ENCODE assay signal across 11 mouse cellular contexts in genomic region chr17:48427852-48428530, GRCm38 (mm10). TPM values are rescaled to one million over a fixed set of nuclear protein-coding genes. Genes with fewer than 3 reads are reported as not detected.
A peak's percentile ranks its signal among the peaks of the same experiment; 100 is the strongest.
DNase-seq lines count a peak whose midpoint lies in the region; ATAC-seq and TF ChIP-seq lines count a peak whose summit lies in the region.
"Had no signal": no experiment of that assay in that cellular context is flagged by ENCODE, and none has a peak within 500 bp of the region (broad histone marks: within the 10 kb centered on the region; RNA-seq: fewer than 3 reads in every experiment).

No protein-coding gene starts in this region.

- DNase-seq in kidney, adult 11 months = no peak
- DNase-seq in MEL (ENCODE audit: low read depth, low spot score) = no peak
- no peak for DNase-seq in left cerebral cortex, postnatal 14 days (ENCODE audit: low spot score in 2 of 2)
- DNase-seq in cerebellum, adult 11 months = no peak
- DNase-seq: gastrocnemius, postnatal 25 days had no signal

- ATAC-seq in kidney, embryonic 15.5 days (replicated peaks; ENCODE audit: low FRiP score) = peak; percentile 57
- 0 out of 2 replicates have a peak, but pooled peaks have one; percentile 9 for ATAC-seq in intestine, postnatal 0 days
- no peak for ATAC-seq in stomach, embryonic 16.5 days (ENCODE audit: insufficient read depth, low FRiP score)
- ATAC-seq in midbrain, embryonic 13.5 days = no peak

- no peak overlapping the region for H3K4me2 ChIP-seq in kidney, embryonic 15.5 days
- H3K4me2 ChIP-seq in intestine, postnatal 0 days (replicated peaks; ENCODE audit: low read depth) = no peak overlapping the region
- no peak overlapping the region for H3K4me2 ChIP-seq in stomach, embryonic 16.5 days (ENCODE audit: low read depth, low read length)
- no peak overlapping the region for H3K4me2 ChIP-seq in midbrain, embryonic 13.5 days (replicated peaks)

- intact Hi-C loops in left cerebral cortex, postnatal 14 days (cut with DNase I) = no loop called here

- TF ChIP-seq EP300 in MEL (IDR thresholded peaks at IDR 0.05; ENCODE audit: low read depth in 1 of 2, low read length in 2 of 2) = no peak

- H3K27me3 ChIP-seq in kidney, embryonic 15.5 days = no peaks in the 10 kb centered on the region
- H3K27me3 ChIP-seq in MEL (ENCODE audit: control insufficient read depth in 1 of 2, insufficient read depth in 2 of 2, low read length in 2 of 2) = no peaks in the 10 kb centered on the region
- H3K27me3 ChIP-seq in intestine, postnatal 0 days (replicated peaks; ENCODE audit: control insufficient read depth, insufficient read depth, low read length) = no peaks in the 10 kb centered on the region
- H3K27me3 ChIP-seq in stomach, embryonic 16.5 days (ENCODE audit: control insufficient read depth, insufficient read depth, low read length) = no peaks in the 10 kb centered on the region
- no peaks in the 10 kb centered on the region for H3K27me3 ChIP-seq in midbrain, embryonic 13.5 days

- no peak for TF ChIP-seq RAD21 in MEL (IDR thresholded peaks at IDR 0.05; ENCODE audit: low read depth, low read length)

- peaks cover 55% of the 10 kb centered on the region for H3K4me1 ChIP-seq in kidney, embryonic 15.5 days
- H3K4me1 ChIP-seq in MEL (ENCODE audit: control insufficient read depth in 1 of 2, insufficient read depth in 2 of 2, low read length in 2 of 2) = peaks cover 10 to 22% of the 10 kb centered on the region in 2 experiments
- H3K4me1 ChIP-seq in intestine, postnatal 0 days (replicated peaks; ENCODE audit: control insufficient read depth, insufficient read depth, low read length) = peaks cover 18% of the 10 kb centered on the region
- H3K4me1 ChIP-seq in stomach, embryonic 16.5 days (ENCODE audit: control insufficient read depth, insufficient read depth, low read length) = peaks cover 63% of the 10 kb centered on the region
- 0 out of 2 replicates have a peak, but pooled peaks cover 5% of the 10 kb centered on the region for H3K4me1 ChIP-seq in midbrain, embryonic 13.5 days (replicated peaks)

- H3K36me3 ChIP-seq in kidney, embryonic 15.5 days = no peaks in the 10 kb centered on the region
- peaks cover 0 to 10% of the 10 kb centered on the region in 2 experiments; a peak in 2 of 4 replicates for H3K36me3 ChIP-seq in MEL (ENCODE audit: control insufficient read depth in 1 of 2, insufficient read depth in 2 of 2, low read length in 2 of 2)
- no peaks in the 10 kb centered on the region for H3K36me3 ChIP-seq in intestine, postnatal 0 days (ENCODE audit: control insufficient read depth, insufficient read depth)
- no peaks in the 10 kb centered on the region for H3K36me3 ChIP-seq in stomach, embryonic 16.5 days (ENCODE audit: control insufficient read depth, insufficient read depth, low read length)
- no peaks in the 10 kb centered on the region for H3K36me3 ChIP-seq in midbrain, embryonic 13.5 days

- no peak overlapping the region for H3K9ac ChIP-seq in kidney, embryonic 15.5 days
- no peak overlapping the region for H3K9ac ChIP-seq in MEL (ENCODE audit: control insufficient read depth, low read depth, low read length, poor library complexity, severe bottlenecking)
- H3K9ac ChIP-seq in intestine, postnatal 0 days (ENCODE audit: low read depth, low read length) = no peak overlapping the region
- H3K9ac ChIP-seq in stomach, embryonic 16.5 days (ENCODE audit: low read length) = peak overlapping the region; percentile 5; the same call in 1 of the 2 replicates
- H3K9ac ChIP-seq in midbrain, embryonic 13.5 days (replicated peaks) = no peak overlapping the region

- peak overlapping the region; percentile 86 for H3K27ac ChIP-seq in kidney, embryonic 15.5 days
- no peak overlapping the region for H3K27ac ChIP-seq in MEL (ENCODE audit: control insufficient read depth, low read depth, low read length)
- H3K27ac ChIP-seq in intestine, postnatal 0 days (ENCODE audit: low read depth, low read length) = peak overlapping the region; percentile 51
- peak overlapping the region; percentile 36 for H3K27ac ChIP-seq in stomach, embryonic 16.5 days (ENCODE audit: low read length)
- no peak overlapping the region for H3K27ac ChIP-seq in midbrain, embryonic 13.5 days
- H3K27ac ChIP-seq: left cerebral cortex, adult 2 months had no signal

- no peaks in the 10 kb centered on the region for H3K79me2 ChIP-seq in MEL (ENCODE audit: control insufficient read depth, insufficient read depth, low read length, poor library complexity)

- WGBS in kidney, embryonic 15.5 days = 41% methylated on average over 11 of the region's 11 CpGs
- 51% methylated on average over 11 of the region's 11 CpGs for WGBS in intestine, postnatal 0 days
- WGBS in stomach, embryonic 16.5 days = 65% methylated on average over 11 of the region's 11 CpGs
- 75% methylated on average over 11 of the region's 11 CpGs for WGBS in midbrain, embryonic 13.5 days

- no peak for TF ChIP-seq CTCF in MEL (IDR thresholded peaks at IDR 0.05 in 2 of 3, conservative IDR thresholded peaks at IDR 0.05 in 1 of 3; ENCODE audit: control insufficient read depth in 1 of 3, insufficient read depth in 1 of 3, low read depth in 2 of 3, low read length in 3 of 3, poor library complexity in 1 of 3, severe bottlenecking in 1 of 3)
- TF ChIP-seq CTCF in intestine, postnatal 0 days (IDR thresholded peaks at IDR 0.05; ENCODE audit: low read depth) = no peak

- H3K9me3 ChIP-seq in kidney, embryonic 15.5 days (replicated peaks) = no peaks in the 10 kb centered on the region
- no peaks in the 10 kb centered on the region for H3K9me3 ChIP-seq in MEL (replicated peaks; ENCODE audit: insufficient read depth, low read length)
- no peaks in the 10 kb centered on the region for H3K9me3 ChIP-seq in intestine, postnatal 0 days (ENCODE audit: control insufficient read depth)
- no peaks in the 10 kb centered on the region for H3K9me3 ChIP-seq in stomach, embryonic 16.5 days (replicated peaks; ENCODE audit: control insufficient read depth, low read length)
- no peaks in the 10 kb centered on the region for H3K9me3 ChIP-seq in midbrain, embryonic 13.5 days

- no peak overlapping the region for H3K4me3 ChIP-seq in kidney, embryonic 15.5 days (replicated peaks)
- H3K4me3 ChIP-seq in MEL (ENCODE audit: control insufficient read depth in 1 of 2, insufficient read depth in 1 of 2, low read depth in 2 of 2, low read length in 2 of 2) = no peak overlapping the region
- H3K4me3 ChIP-seq in intestine, postnatal 0 days (ENCODE audit: low read depth, low read length) = no peak overlapping the region
- H3K4me3 ChIP-seq in stomach, embryonic 16.5 days (replicated peaks; ENCODE audit: low read length) = no peak overlapping the region
- H3K4me3 ChIP-seq in midbrain, embryonic 13.5 days (replicated peaks) = no peak overlapping the region
- H3K4me3 ChIP-seq: left cerebral cortex, adult 2 months had no signal

- TF ChIP-seq POLR2A in MEL (IDR thresholded peaks at IDR 0.05; ENCODE audit: control insufficient read depth in 1 of 2, insufficient read depth in 1 of 2, low read depth in 1 of 2, low read length in 2 of 2, poor library complexity in 1 of 2) = no peak

RNA-seq across cellular contexts. Expression of gene Apobec2, which starts 4.7 kb away (rescaled TPM):
- 4.2 and 6.9 TPM in 2 replicates for polyA plus RNA-seq in kidney, embryonic 15.5 days (2015; fragmentation: Nextera tagmentation; extraction: Ambion mirVana)
- total RNA-seq in MEL (2012; rRNA removed) = 0.19 and 0.23 TPM in 2 replicates
- polyA plus RNA-seq in MEL (2012; ENCODE audit: insufficient read depth in 1 of 2, insufficient read length in 2 of 2, low read depth in 1 of 2, low replicate concordance in 2 of 2, missing spikeins in 1 of 2) = under 1 TPM in 1 of 2 experiments, not detected in 1; 0.42 TPM
- 2.6 TPM in 2 replicates for polyA plus RNA-seq in intestine, postnatal 0 days (2015; fragmentation: Nextera tagmentation; extraction: Ambion mirVana)
- polyA plus RNA-seq in stomach, embryonic 16.5 days (2015; fragmentation: Nextera tagmentation; extraction: Ambion mirVana) = 5.6 and 31.0 TPM in 2 replicates
- under 1 TPM in 1 of 2 experiments, not detected in 1; 0.32 TPM for total RNA-seq in left cerebral cortex, postnatal 14 days (2021)
- 0.46 and 0.58 TPM in 2 replicates for polyA plus RNA-seq in midbrain, embryonic 13.5 days (2015; fragmentation: Nextera tagmentation; extraction: Ambion mirVana)
- total RNA-seq: left cerebral cortex, adult 2 months; monocyte, adult 5-6 weeks had no signal

RNA-seq across cellular contexts. Expression of gene Oard1, which starts 18.2 kb away (rescaled TPM):
- 72.4 and 74.9 TPM in 2 replicates for polyA plus RNA-seq in kidney, embryonic 15.5 days (2015; fragmentation: Nextera tagmentation; extraction: Ambion mirVana)
- 21.2 and 21.5 TPM in 2 replicates for total RNA-seq in MEL (2012; rRNA removed)
- polyA plus RNA-seq in MEL (2012; ENCODE audit: insufficient read depth in 1 of 2, insufficient read length in 2 of 2, low read depth in 1 of 2, low replicate concordance in 2 of 2, missing spikeins in 1 of 2) = 10 to 100 TPM in 1 of 2 experiments, not detected in 1; 24.4 TPM
- 52.1 and 53.9 TPM in 2 replicates for polyA plus RNA-seq in intestine, postnatal 0 days (2015; fragmentation: Nextera tagmentation; extraction: Ambion mirVana)
- 54.4 and 54.5 TPM in 2 replicates for polyA plus RNA-seq in stomach, embryonic 16.5 days (2015; fragmentation: Nextera tagmentation; extraction: Ambion mirVana)
- total RNA-seq in left cerebral cortex, postnatal 14 days (2021) = 1 to 10 TPM; 9.4 to 9.7 TPM
- polyA plus RNA-seq in midbrain, embryonic 13.5 days (2015; fragmentation: Nextera tagmentation; extraction: Ambion mirVana) = 65.6 and 67.0 TPM in 2 replicates

RNA-seq across cellular contexts. Expression of gene Nfya, which starts 18.3 kb away (rescaled TPM):
- polyA plus RNA-seq in kidney, embryonic 15.5 days (2015; fragmentation: Nextera tagmentation; extraction: Ambion mirVana) = 15.8 and 17.8 TPM in 2 replicates
- 48.1 and 56.9 TPM in 2 replicates for total RNA-seq in MEL (2012; rRNA removed)
- 10 to 100 TPM in 1 of 2 experiments, not detected in 1; 97.8 TPM for polyA plus RNA-seq in MEL (2012; ENCODE audit: insufficient read depth in 1 of 2, insufficient read length in 2 of 2, low read depth in 1 of 2, low replicate concordance in 2 of 2, missing spikeins in 1 of 2)
- 3.8 and 4.2 TPM in 2 replicates for polyA plus RNA-seq in intestine, postnatal 0 days (2015; fragmentation: Nextera tagmentation; extraction: Ambion mirVana)
- 11.3 and 12.4 TPM in 2 replicates for polyA plus RNA-seq in stomach, embryonic 16.5 days (2015; fragmentation: Nextera tagmentation; extraction: Ambion mirVana)
- total RNA-seq in left cerebral cortex, postnatal 14 days (2021) = 10 to 100 TPM; 31.5 to 33.3 TPM
- 14.2 and 15.9 TPM in 2 replicates for polyA plus RNA-seq in midbrain, embryonic 13.5 days (2015; fragmentation: Nextera tagmentation; extraction: Ambion mirVana)

RNA-seq across cellular contexts. Expression of gene Tspo2, which starts 23.3 kb away (rescaled TPM):
- polyA plus RNA-seq in kidney, embryonic 15.5 days (2015; fragmentation: Nextera tagmentation; extraction: Ambion mirVana) = 2.4 and 4.1 TPM in 2 replicates
- 3.7 and 4.9 TPM in 2 replicates for total RNA-seq in MEL (2012; rRNA removed)
- polyA plus RNA-seq in MEL (2012; ENCODE audit: insufficient read depth in 1 of 2, insufficient read length in 2 of 2, low read depth in 1 of 2, low replicate concordance in 2 of 2, missing spikeins in 1 of 2) = 10 to 100 TPM in 1 of 2 experiments, not detected in 1; 14.6 TPM
- 0.48 and 1.3 TPM in 2 replicates for polyA plus RNA-seq in intestine, postnatal 0 days (2015; fragmentation: Nextera tagmentation; extraction: Ambion mirVana)
- polyA plus RNA-seq in stomach, embryonic 16.5 days (2015; fragmentation: Nextera tagmentation; extraction: Ambion mirVana) = 8.1 and 8.5 TPM in 2 replicates
- total RNA-seq in left cerebral cortex, postnatal 14 days (2021) = under 1 TPM; 0.36 to 0.46 TPM
- polyA plus RNA-seq in midbrain, embryonic 13.5 days (2015; fragmentation: Nextera tagmentation; extraction: Ambion mirVana) = 3.2 and 3.5 TPM in 2 replicates
- total RNA-seq: gastrocnemius, postnatal 25 days; left cerebral cortex, adult 2 months had no signal

RNA-seq across cellular contexts. Expression of gene Unc5cl, which starts 26.7 kb away (rescaled TPM):
- polyA plus RNA-seq in kidney, embryonic 15.5 days (2015; fragmentation: Nextera tagmentation; extraction: Ambion mirVana) = 5.6 and 5.7 TPM in 2 replicates
- total RNA-seq in MEL (2012; rRNA removed) = 3.8 and 4.7 TPM in 2 replicates
- 1 to 10 TPM in 1 of 2 experiments, not detected in 1; 7.7 TPM for polyA plus RNA-seq in MEL (2012; ENCODE audit: insufficient read depth in 1 of 2, insufficient read length in 2 of 2, low read depth in 1 of 2, low replicate concordance in 2 of 2, missing spikeins in 1 of 2)
- polyA plus RNA-seq in intestine, postnatal 0 days (2015; fragmentation: Nextera tagmentation; extraction: Ambion mirVana) = 26.7 and 28.4 TPM in 2 replicates
- polyA plus RNA-seq in stomach, embryonic 16.5 days (2015; fragmentation: Nextera tagmentation; extraction: Ambion mirVana) = 13.7 and 13.8 TPM in 2 replicates
- under 1 TPM in 1 of 2 experiments, not detected in 1; 0.34 TPM for total RNA-seq in left cerebral cortex, postnatal 14 days (2021)
- polyA plus RNA-seq in midbrain, embryonic 13.5 days (2015; fragmentation: Nextera tagmentation; extraction: Ambion mirVana) = 0.23 TPM in 2 replicates
- total RNA-seq: gastrocnemius, postnatal 25 days had no signal

Comparison
In these comparisons a context has a peak if more than half of its experiments do, and no peak if none do; other contexts are left out.
1. ATAC-seq: peak in kidney, embryonic 15.5 days (single experiment) and intestine, postnatal 0 days (single experiment); none in stomach, embryonic 16.5 days (single experiment) and midbrain, embryonic 13.5 days (single experiment).
2. H3K27ac ChIP-seq: peak in kidney, embryonic 15.5 days (single experiment), intestine, postnatal 0 days (single experiment) and stomach, embryonic 16.5 days (single experiment); none in MEL (single experiment) and midbrain, embryonic 13.5 days (single experiment).